Mouse (Mus musculus) liver, embryonic 11.5 days (tissue): Measurements from ENCODE around the gene Lrrtm4. TPM values are rescaled to one million over a fixed set of nuclear protein-coding genes. Genes with fewer than 3 reads are reported as not detected.

Experiments
- ATAC-seq: fragments of 200-750 bp; cut with Nextera tagmentation; replicated peaks from 2 replicates; pipeline ENCODE4 v1.8.0; 2017; ENCODE audit warnings: moderate number of reproducible peaks, mild to moderate bottlenecking, moderate TSS enrichment, moderate library complexity; ENCODE audit not compliant: low FRiP score
- DNase-seq: peaks from one replicate; pipeline ENCODE4 v3.0.0-alpha.2; 2017; ENCODE audit warnings: low spot score
- H3K27ac ChIP-seq: fragments of 300-500 bp; sonication (generic); 2 replicates; pipeline ENCODE4 v1.5.1; 2014; ENCODE audit warnings: mild to moderate bottlenecking, low read depth, low read length, control low read depth
- H3K27me3 ChIP-seq: fragments of 300-500 bp; sonication (generic); replicated peaks from 2 replicates; pipeline ENCODE4 v1.6.1; 2014; ENCODE audit warnings: low read length, mixed read lengths; ENCODE audit not compliant: control insufficient read depth, insufficient read depth
- H3K36me3 ChIP-seq: fragments of 300-500 bp; sonication (generic); 2 replicates; pipeline ENCODE4 v1.6.1; 2014; ENCODE audit warnings: mild to moderate bottlenecking, low read length, moderate library complexity, mixed read lengths; ENCODE audit not compliant: control insufficient read depth, insufficient read depth
- H3K4me1 ChIP-seq: fragments of 300-500 bp; sonication (generic); replicated peaks from 2 replicates; pipeline ENCODE4 v1.6.1; 2014; ENCODE audit warnings: low read length, mixed read lengths; ENCODE audit not compliant: control insufficient read depth, insufficient read depth
- H3K4me2 ChIP-seq: fragments of 300-500 bp; sonication (generic); 2 replicates; pipeline ENCODE4 v1.6.1; 2014; ENCODE audit warnings: mild to moderate bottlenecking, control low read depth, moderate library complexity
- H3K4me3 ChIP-seq: fragments of 300-500 bp; sonication (generic); 2 replicates; pipeline ENCODE4 v1.5.1; 2014; ENCODE audit warnings: low read depth, low read length, control low read depth
- H3K9ac ChIP-seq: fragments of 300-500 bp; sonication (generic); 2 replicates; pipeline ENCODE4 v1.6.1; 2014; ENCODE audit warnings: low read depth, low read length, control low read depth
- H3K9me3 ChIP-seq: fragments of 300-500 bp; sonication (generic); 2 replicates; pipeline ENCODE4 v1.6.1; 2016; ENCODE audit warnings: low read length, inconsistent platforms, mixed read lengths; ENCODE audit not compliant: control insufficient read depth
- WGBS: fragments of 180-500 bp; shearing (Covaris S2); extraction: QIAGEN DNeasy Blood & Tissue Kit; methylation state at CpG from one replicate; pipeline ENCODE4 v1.1.7; 2014; 5-methylcytosine and 5-hydroxymethylcytosine counted together
- polyA plus RNA-seq: library from polyadenylated mRNA; unstranded; fragments of >200 nt; fragmentation: Nextera tagmentation; extraction: Ambion mirVana; gene quantifications from 2 replicates; pipeline ENCODE4 v1.2.1, GENCODE M21; 2014

Lrrtm4 gene
- polyA plus RNA-seq, 1 experiment from 2014 or later, result 0.19 TPM

- no peak overlapping the region for H3K4me3 ChIP-seq
- no peak overlapping the region for H3K27ac ChIP-seq
- no peaks in the 10 kb centered on the region for H3K4me1 ChIP-seq
- no peaks in the 10 kb centered on the region for H3K27me3 ChIP-seq
- 60% methylated on average over 4 of the region's 4 CpGs for WGBS
- no peak for ATAC-seq
- no peak overlapping the region for H3K4me2 ChIP-seq
- no peak overlapping the region for H3K9ac ChIP-seq
- DNase-seq, result no peak
- H3K9me3 ChIP-seq, result no peaks in the 10 kb centered on the region
- no peaks in the 10 kb centered on the region for H3K36me3 ChIP-seq
Observed at GRCm38 (mm10) chr6:80263972-80264371, 245.3 kb downstream of the Lrrtm4 start.

- no peak overlapping the region for H3K27ac ChIP-seq
- no peak for DNase-seq
- no peaks in the 10 kb centered on the region for H3K27me3 ChIP-seq
- no peaks in the 10 kb centered on the region for H3K9me3 ChIP-seq
- no peak overlapping the region for H3K4me2 ChIP-seq
- ATAC-seq, result no peak
- H3K9ac ChIP-seq, result no peak overlapping the region
- no peak overlapping the region for H3K4me3 ChIP-seq
- no peaks in the 10 kb centered on the region for H3K36me3 ChIP-seq
- H3K4me1 ChIP-seq, result no peaks in the 10 kb centered on the region
Observed at GRCm38 (mm10) chr6:80264584-80264983, 245.9 kb downstream of the Lrrtm4 start.

DNA sequence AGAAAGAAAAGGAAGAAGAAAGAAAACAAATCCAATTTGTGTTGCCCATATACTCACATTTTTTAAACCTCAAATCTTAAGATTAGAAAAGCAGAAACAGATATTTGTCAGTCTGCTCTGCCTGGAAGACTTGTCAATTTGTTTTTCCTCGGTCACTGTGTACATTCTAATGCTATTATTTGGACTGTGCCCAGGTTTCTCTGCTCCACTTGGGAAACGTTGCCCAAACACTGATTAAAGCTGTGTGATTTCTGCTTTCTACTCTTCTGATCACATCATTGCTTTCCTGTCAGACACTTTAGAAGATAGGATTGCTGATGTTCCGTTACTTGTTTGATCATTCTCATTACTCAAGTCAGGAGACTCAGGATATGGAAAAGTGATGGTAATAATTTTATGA lies 247.1 kb downstream of the Lrrtm4 start:
- H3K27me3 ChIP-seq, result no peaks in the 10 kb centered on the region
- no peak for DNase-seq
- WGBS, result 57% methylated on average over 3 of the region's 3 CpGs

DNA sequence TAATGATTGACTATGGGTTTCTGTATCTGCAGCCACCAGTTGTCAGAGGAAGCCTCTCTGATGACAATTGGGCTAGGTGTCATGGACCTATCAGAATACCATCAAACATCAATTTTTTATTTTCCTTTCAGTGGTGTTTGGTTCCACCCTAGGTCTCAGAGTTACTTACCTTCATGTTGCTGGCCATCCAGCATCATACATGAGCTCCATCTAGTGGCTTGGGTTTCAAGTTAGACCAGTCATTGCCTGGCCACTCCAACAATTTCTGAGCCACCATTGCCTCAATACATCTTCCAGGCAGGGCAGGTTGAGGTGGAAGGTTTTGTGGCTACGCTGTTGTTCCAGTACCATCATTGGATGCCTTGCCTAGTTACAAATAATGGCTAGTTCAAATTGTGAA lies 268.3 kb downstream of the Lrrtm4 start:
- no peak overlapping the region for H3K27ac ChIP-seq
- no peaks in the 10 kb centered on the region for H3K27me3 ChIP-seq
- no peak overlapping the region for H3K4me3 ChIP-seq
- H3K4me1 ChIP-seq, result no peaks in the 10 kb centered on the region
- no peak for DNase-seq
- H3K4me2 ChIP-seq, result no peak overlapping the region
- 89% methylated on average over 1 of the region's 1 CpGs for WGBS
- H3K9ac ChIP-seq, result no peak overlapping the region
- no peaks in the 10 kb centered on the region for H3K36me3 ChIP-seq
- H3K9me3 ChIP-seq, result no peaks in the 10 kb centered on the region
- no peak for ATAC-seq

More for the DNA sequence above, 247.1 kb downstream of the Lrrtm4 start:
- no peak overlapping the region for H3K4me3 ChIP-seq
- H3K9ac ChIP-seq, result no peak overlapping the region
- no peak overlapping the region for H3K4me2 ChIP-seq
- no peaks in the 10 kb centered on the region for H3K36me3 ChIP-seq
- H3K4me1 ChIP-seq, result no peaks in the 10 kb centered on the region
- ATAC-seq, result no peak
- no peaks in the 10 kb centered on the region for H3K9me3 ChIP-seq
- H3K27ac ChIP-seq, result no peak overlapping the region

- Histone ChIP-seq H3K4me2 (no peak overlapping the region), H3K4me1 (no peaks in the 10 kb centered on the region), H3K36me3 (no peaks in the 10 kb centered on the region), H3K27me3 (no peaks in the 10 kb centered on the region), H3K27ac (no peak overlapping the region), H3K9me3 (no peaks in the 10 kb centered on the region), H3K4me3 (no peak overlapping the region), H3K9ac (no peak overlapping the region)
- DNase-seq, result no peak
- no peak; the same call in 1 of the 2 replicates for ATAC-seq
Observed at GRCm38 (mm10) chr6:80301871-80302270, 283.2 kb downstream of the Lrrtm4 start.

DNA sequence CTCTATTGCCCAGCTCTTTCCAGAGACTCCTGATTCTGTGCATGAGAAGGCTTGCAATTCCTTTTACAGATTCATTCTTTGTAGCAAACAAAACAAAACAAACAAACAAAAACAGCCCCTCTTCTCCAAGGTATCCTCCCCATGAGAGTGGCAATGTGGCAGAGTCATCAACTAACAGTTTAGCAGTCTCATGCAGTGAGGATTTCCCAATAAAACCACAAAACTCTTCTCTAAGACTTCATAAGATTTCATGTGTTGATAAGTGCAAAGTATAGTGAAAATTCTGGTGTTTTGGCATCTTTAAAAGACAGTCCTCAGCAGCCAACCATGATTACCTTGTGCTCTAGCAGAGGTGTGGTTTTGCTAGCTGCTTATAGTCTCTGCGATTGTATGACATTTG lies 284.9 kb downstream of the Lrrtm4 start:
- Histone ChIP-seq H3K27ac (no peak overlapping the region), H3K4me1 (no peaks in the 10 kb centered on the region), H3K9me3 (no peaks in the 10 kb centered on the region), H3K9ac (no peak overlapping the region), H3K36me3 (no peaks in the 10 kb centered on the region), H3K4me3 (no peak overlapping the region), H3K4me2 (no peak overlapping the region), H3K27me3 (no peaks in the 10 kb centered on the region)
- WGBS, result 96% methylated on average over 1 of the region's 1 CpGs
- DNase-seq (no peak), ATAC-seq (no peak)

- no peak for ATAC-seq
- WGBS, result 74% methylated on average over 3 of the region's 3 CpGs
- no peak overlapping the region for H3K4me2 ChIP-seq
- H3K4me1 ChIP-seq, result no peaks in the 10 kb centered on the region
- no peaks in the 10 kb centered on the region for H3K36me3 ChIP-seq
- no peaks in the 10 kb centered on the region for H3K27me3 ChIP-seq
- no peak overlapping the region for H3K9ac ChIP-seq
- no peak overlapping the region for H3K4me3 ChIP-seq
- no peaks in the 10 kb centered on the region for H3K9me3 ChIP-seq
- DNase-seq, result no peak
- H3K27ac ChIP-seq, result no peak overlapping the region
Observed at GRCm38 (mm10) chr6:80328391-80328790, 309.7 kb downstream of the Lrrtm4 start.

- 78% methylated on average over 3 of the region's 3 CpGs for WGBS
- no peak overlapping the region for H3K27ac ChIP-seq
- no peak overlapping the region for H3K9ac ChIP-seq
- no peaks in the 10 kb centered on the region for H3K9me3 ChIP-seq
- H3K36me3 ChIP-seq, result no peaks in the 10 kb centered on the region
- ATAC-seq (no peak), DNase-seq (no peak)
- no peaks in the 10 kb centered on the region for H3K4me1 ChIP-seq
- no peaks in the 10 kb centered on the region for H3K27me3 ChIP-seq
- H3K4me3 ChIP-seq, result no peak overlapping the region
- H3K4me2 ChIP-seq, result no peak overlapping the region
Observed at GRCm38 (mm10) chr6:80331751-80332150, 313.1 kb downstream of the Lrrtm4 start.

DNA sequence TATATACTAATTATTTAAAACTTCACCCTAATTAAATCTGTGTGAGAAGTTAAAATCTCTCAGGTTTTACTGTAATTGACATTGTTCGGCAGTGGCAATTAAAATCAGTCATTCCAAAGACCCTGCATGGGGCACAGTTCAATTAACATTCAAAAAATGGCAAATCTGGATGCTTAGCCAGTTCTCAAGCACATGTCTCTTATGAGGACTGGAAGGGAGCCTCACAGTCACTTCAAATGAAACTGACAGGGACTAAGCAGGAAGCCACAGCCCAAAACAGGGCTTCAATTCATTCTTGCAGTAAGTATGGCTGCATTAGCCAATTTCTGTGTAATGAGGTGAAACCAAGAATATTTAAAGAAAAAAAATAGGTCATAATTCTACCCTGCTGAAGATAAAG lies 333.6 kb downstream of the Lrrtm4 start:
- Histone ChIP-seq H3K27me3 (no peaks in the 10 kb centered on the region), H3K9me3 (no peaks in the 10 kb centered on the region), H3K36me3 (no peaks in the 10 kb centered on the region), H3K4me1 (no peaks in the 10 kb centered on the region; the same call in 1 of the 2 replicates), H3K9ac (no peak overlapping the region), H3K4me2 (no peak overlapping the region), H3K27ac (no peak overlapping the region), H3K4me3 (no peak overlapping the region)
- WGBS, result 77% methylated on average over 1 of the region's 1 CpGs
- DNase-seq (no peak), ATAC-seq (no peak)
